Mouse (Mus musculus) forebrain, embryonic 16.5 days (tissue): ENCODE data around the gene Srgn. TPM values are rescaled to one million over a fixed set of nuclear protein-coding genes. Genes with fewer than 3 reads are reported as not detected.

Source experiments
- ATAC-seq: fragments of 200-750 bp; cut with Nextera tagmentation; 2 replicates; pipeline ENCODE4 v1.8.0; 2017; ENCODE audit warnings: mild to moderate bottlenecking, moderate library complexity
- H3K27ac ChIP-seq: fragments of 300-500 bp; sonication (generic); 2 replicates; pipeline ENCODE4 v1.5.1; 2014; ENCODE audit warnings: low read length, control low read depth
- H3K27me3 ChIP-seq: fragments of 300-500 bp; sonication (generic); replicated peaks from 2 replicates; pipeline ENCODE4 v1.6.1; 2014; ENCODE audit warnings: low read length; ENCODE audit not compliant: control insufficient read depth, insufficient read depth
- H3K36me3 ChIP-seq: fragments of 300-500 bp; sonication (generic); 2 replicates; pipeline ENCODE4 v1.6.1; 2014; ENCODE audit not compliant: control insufficient read depth, insufficient read depth
- H3K4me1 ChIP-seq: fragments of 300-500 bp; sonication (generic); replicated peaks from 2 replicates; pipeline ENCODE4 v1.6.1; 2014; ENCODE audit warnings: low read length; ENCODE audit not compliant: control insufficient read depth, insufficient read depth
- H3K4me2 ChIP-seq: fragments of 300-500 bp; sonication (generic); 2 replicates; pipeline ENCODE4 v1.6.1; 2014; ENCODE audit warnings: mild to moderate bottlenecking, low read length, control low read depth
- H3K4me3 ChIP-seq: fragments of 300-500 bp; sonication (generic); replicated peaks from 2 replicates; pipeline ENCODE4 v1.5.1; 2014; ENCODE audit warnings: mild to moderate bottlenecking, low read length, control low read depth
- H3K9ac ChIP-seq: fragments of 300-500 bp; sonication (generic); replicated peaks from 2 replicates; pipeline ENCODE4 v1.6.1; 2014; ENCODE audit warnings: low read depth, low read length, control low read depth
- H3K9me3 ChIP-seq: fragments of 300-500 bp; sonication (generic); 2 replicates; pipeline ENCODE4 v1.6.1; 2016; ENCODE audit warnings: low read length; ENCODE audit not compliant: control insufficient read depth
- WGBS: fragments of 180-500 bp; shearing (Covaris S2); extraction: QIAGEN DNeasy Blood & Tissue Kit; methylation state at CpG from one replicate; pipeline ENCODE4 v1.1.7; 2014; 5-methylcytosine and 5-hydroxymethylcytosine counted together
- polyA plus RNA-seq: library from polyadenylated mRNA; unstranded; fragments of >200 nt; fragmentation: Nextera tagmentation; extraction: Ambion mirVana; gene quantifications from 2 replicates; pipeline ENCODE4 v1.2.1, GENCODE M21; 2015

The Srgn gene
- polyA plus RNA-seq, 1 experiment from 2014 or later: 8.6 TPM

DNA sequence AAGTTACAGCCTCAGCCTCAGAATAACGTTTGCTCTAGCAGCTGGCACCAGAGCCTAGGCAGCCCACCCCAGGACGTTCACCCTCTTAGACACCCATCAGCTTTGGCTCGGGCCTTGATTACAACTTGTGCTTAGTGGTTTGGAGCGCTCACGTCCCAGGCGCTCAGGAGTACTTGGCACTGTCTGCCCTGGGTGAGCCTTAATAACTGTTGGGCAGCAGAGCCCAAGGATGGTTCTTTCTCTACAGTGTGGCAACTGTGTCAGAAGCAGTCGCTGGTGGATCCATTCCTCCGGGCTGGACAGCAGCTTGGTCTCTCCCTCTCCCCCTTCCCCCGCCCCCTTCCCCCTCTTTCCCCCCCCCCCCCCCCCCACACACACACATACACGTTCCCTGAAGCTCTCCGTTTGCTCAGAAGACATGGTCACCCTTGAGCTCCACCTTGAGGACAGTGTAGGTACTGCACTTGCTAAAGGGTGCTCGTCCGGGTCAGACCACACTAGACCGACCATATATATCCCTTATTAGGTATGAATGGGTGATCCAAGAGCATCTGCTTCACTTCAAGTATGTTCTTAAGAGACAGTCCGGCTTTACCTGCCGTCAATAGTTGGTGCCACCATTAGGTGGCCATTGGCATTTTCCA, 22.4 kb upstream of the Srgn start:
- no peak overlapping the region for H3K4me3 ChIP-seq
- no peak overlapping the region for H3K4me2 ChIP-seq
- no peaks in the 10 kb centered on the region for H3K27me3 ChIP-seq
- ATAC-seq: peak; percentile 20; the same call in 1 of the 2 replicates
- H3K4me1 ChIP-seq: no peaks in the 10 kb centered on the region
- H3K36me3 ChIP-seq: no peaks in the 10 kb centered on the region
- no peak overlapping the region for H3K27ac ChIP-seq
- 25% methylated on average over 15 of the region's 16 CpGs for WGBS
- no peaks in the 10 kb centered on the region for H3K9me3 ChIP-seq
- no peak overlapping the region for H3K9ac ChIP-seq

- ATAC-seq: no peak
- no peak overlapping the region for H3K27ac ChIP-seq
- no peak overlapping the region for H3K4me2 ChIP-seq
- H3K4me3 ChIP-seq: no peak overlapping the region
- 82% methylated on average over 10 of the region's 10 CpGs for WGBS
- H3K4me1 ChIP-seq: no peaks in the 10 kb centered on the region
- no peaks in the 10 kb centered on the region for H3K27me3 ChIP-seq
- H3K9me3 ChIP-seq: no peaks in the 10 kb centered on the region
- H3K36me3 ChIP-seq: no peaks in the 10 kb centered on the region
- no peak overlapping the region for H3K9ac ChIP-seq
These were observed 19.2 kb upstream of the Srgn start for GRCm38 (mm10) chr10:62546441-62546840.

- no peak overlapping the region for H3K27ac ChIP-seq
- no peak overlapping the region for H3K9ac ChIP-seq
- no peak for ATAC-seq
- H3K4me1 ChIP-seq: no peaks in the 10 kb centered on the region
- H3K36me3 ChIP-seq: no peaks in the 10 kb centered on the region
- H3K4me3 ChIP-seq: no peak overlapping the region
- no peaks in the 10 kb centered on the region for H3K9me3 ChIP-seq
- no peaks in the 10 kb centered on the region for H3K27me3 ChIP-seq
- H3K4me2 ChIP-seq: no peak overlapping the region
These were observed 18.5 kb upstream of the Srgn start for GRCm38 (mm10) chr10:62545759-62546158.

DNA sequence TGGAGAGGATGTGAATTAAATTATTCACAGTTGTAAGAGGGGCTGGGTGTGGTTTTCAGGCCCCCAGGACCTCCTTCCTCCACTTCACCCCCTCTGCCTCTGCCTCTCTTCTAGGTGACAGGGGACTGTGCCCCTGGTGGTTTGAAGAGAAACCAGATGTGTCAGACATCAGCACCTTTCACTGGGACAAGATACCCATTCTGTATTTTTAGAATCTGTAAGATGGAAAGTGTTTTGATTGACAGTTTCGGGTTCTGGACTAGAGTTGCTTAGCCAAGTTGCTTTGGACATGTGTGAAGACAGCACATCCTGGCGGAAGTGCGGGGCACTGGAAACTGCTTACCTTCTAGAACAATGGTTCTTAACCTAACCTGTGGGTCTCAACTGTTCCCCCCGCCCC, 17.1 kb upstream of the Srgn start:
- 92% methylated on average over 4 of the region's 4 CpGs for WGBS

DNA sequence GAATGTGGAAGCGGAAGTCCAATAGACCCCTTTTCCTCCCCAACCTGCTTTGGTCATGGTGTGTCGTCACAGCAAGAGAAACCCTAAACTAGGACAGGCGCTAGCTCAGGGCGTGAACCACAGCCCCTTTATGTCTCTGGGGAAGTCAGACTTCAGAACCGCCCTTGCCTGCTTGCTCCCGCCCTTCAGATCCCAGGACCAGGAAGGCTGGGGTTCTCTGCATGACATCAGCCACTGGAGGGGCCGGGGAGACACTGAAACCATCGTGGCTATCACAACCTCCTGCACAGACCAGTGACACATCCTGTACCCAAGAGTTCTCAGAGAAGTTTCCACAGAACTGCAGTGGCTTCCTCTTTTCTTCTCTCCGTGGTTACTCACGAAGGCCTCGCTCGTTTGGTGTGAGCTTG, 16.2 kb upstream of the Srgn start:
- H3K27ac ChIP-seq: no peak overlapping the region
- H3K27me3 ChIP-seq: no peaks in the 10 kb centered on the region
- no peaks in the 10 kb centered on the region for H3K36me3 ChIP-seq
- no peaks in the 10 kb centered on the region for H3K9me3 ChIP-seq
- no peak overlapping the region for H3K9ac ChIP-seq
- no peak overlapping the region for H3K4me2 ChIP-seq
- ATAC-seq: no peak
- 89% methylated on average over 12 of the region's 12 CpGs for WGBS
- no peaks in the 10 kb centered on the region for H3K4me1 ChIP-seq
- no peak overlapping the region for H3K4me3 ChIP-seq

More for the DNA sequence above, 17.1 kb upstream of the Srgn start:
- Histone ChIP-seq H3K4me3 (no peak overlapping the region), H3K36me3 (no peaks in the 10 kb centered on the region), H3K27me3 (no peaks in the 10 kb centered on the region), H3K4me2 (no peak overlapping the region), H3K9ac (no peak overlapping the region), H3K27ac (no peak overlapping the region), H3K9me3 (no peaks in the 10 kb centered on the region), H3K4me1 (no peaks in the 10 kb centered on the region)
- no peak for ATAC-seq

DNA sequence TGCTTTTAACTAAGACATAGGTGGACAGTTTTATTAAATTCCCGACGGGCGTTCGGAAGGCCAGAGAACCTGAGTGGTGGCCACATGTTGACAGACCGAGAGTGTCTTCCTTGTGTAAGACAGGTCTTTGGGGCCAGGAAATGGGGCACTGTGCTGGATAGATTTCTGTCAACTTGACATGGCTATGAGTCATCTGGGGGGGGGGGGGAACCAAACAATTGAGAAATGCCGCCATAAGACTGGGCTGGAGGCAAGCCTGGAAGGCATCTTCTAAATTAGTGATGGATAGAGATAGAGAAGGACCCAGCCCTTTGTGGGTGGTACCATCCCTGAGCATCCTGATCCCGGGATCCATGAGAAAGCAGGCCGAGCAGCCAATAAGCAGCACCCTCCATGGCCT, 15.7 kb upstream of the Srgn start:
- ATAC-seq: no peak
- H3K4me2 ChIP-seq: no peak overlapping the region
- H3K4me1 ChIP-seq: no peaks in the 10 kb centered on the region
- no peak overlapping the region for H3K4me3 ChIP-seq
- H3K27ac ChIP-seq: no peak overlapping the region
- H3K36me3 ChIP-seq: no peaks in the 10 kb centered on the region
- no peaks in the 10 kb centered on the region for H3K27me3 ChIP-seq
- H3K9me3 ChIP-seq: no peaks in the 10 kb centered on the region
- H3K9ac ChIP-seq: no peak overlapping the region
- 91% methylated on average over 8 of the region's 8 CpGs for WGBS

DNA sequence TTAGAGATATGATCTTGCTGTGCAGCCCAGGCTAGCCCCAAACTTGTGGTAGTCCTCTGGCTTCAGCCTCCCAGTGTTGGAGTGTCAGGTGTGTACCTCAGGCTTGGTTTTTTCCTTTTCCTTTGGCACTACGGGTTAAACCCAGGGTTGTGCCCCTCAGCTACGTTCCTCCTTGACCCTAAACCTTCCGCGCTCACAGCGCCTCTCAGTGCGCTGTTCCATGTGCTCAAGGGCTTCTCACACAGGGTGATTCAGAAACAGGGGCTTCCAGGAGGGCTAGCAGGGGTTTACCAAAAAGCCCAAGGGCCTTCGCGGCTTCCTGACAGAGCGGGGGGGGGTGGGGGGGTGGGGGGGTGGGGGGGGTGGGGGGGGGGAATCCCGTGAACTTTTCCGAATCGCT, 15.3 kb upstream of the Srgn start:
- no peaks in the 10 kb centered on the region for H3K9me3 ChIP-seq
- H3K36me3 ChIP-seq: no peaks in the 10 kb centered on the region
- no peak overlapping the region for H3K4me2 ChIP-seq
- H3K4me1 ChIP-seq: no peaks in the 10 kb centered on the region
- no peak overlapping the region for H3K27ac ChIP-seq
- WGBS: 94% methylated on average over 8 of the region's 12 CpGs
- no peak overlapping the region for H3K4me3 ChIP-seq
- H3K9ac ChIP-seq: no peak overlapping the region
- no peaks in the 10 kb centered on the region for H3K27me3 ChIP-seq
- ATAC-seq: no peak

- H3K27me3 ChIP-seq: no peaks in the 10 kb centered on the region
- no peaks in the 10 kb centered on the region for H3K9me3 ChIP-seq
- no peak for ATAC-seq
- H3K9ac ChIP-seq: no peak overlapping the region
- H3K4me2 ChIP-seq: no peak overlapping the region
- no peaks in the 10 kb centered on the region for H3K36me3 ChIP-seq
- no peaks in the 10 kb centered on the region for H3K4me1 ChIP-seq
- WGBS: 97% methylated on average over 12 of the region's 12 CpGs
- H3K27ac ChIP-seq: no peak overlapping the region
- H3K4me3 ChIP-seq: no peak overlapping the region
These were observed 14.2 kb upstream of the Srgn start for GRCm38 (mm10) chr10:62541499-62541898.

GRCm38 (mm10) chr10:62540800-62541199, 13.5 kb upstream of the Srgn start:
- ATAC-seq: no peak
- H3K36me3 ChIP-seq: no peaks in the 10 kb centered on the region
- no peak overlapping the region for H3K4me2 ChIP-seq
- 75% methylated on average over 3 of the region's 3 CpGs for WGBS
- H3K27me3 ChIP-seq: no peaks in the 10 kb centered on the region
- H3K4me3 ChIP-seq: no peak overlapping the region
- H3K9ac ChIP-seq: no peak overlapping the region
- no peaks in the 10 kb centered on the region for H3K4me1 ChIP-seq
- no peaks in the 10 kb centered on the region for H3K9me3 ChIP-seq
- no peak overlapping the region for H3K27ac ChIP-seq

GRCm38 (mm10) chr10:62534509-62534908, 7.3 kb upstream of the Srgn start:
- Histone ChIP-seq H3K27ac (no peak overlapping the region), H3K4me1 (no peaks in the 10 kb centered on the region), H3K4me3 (no peak overlapping the region), H3K27me3 (no peaks in the 10 kb centered on the region), H3K36me3 (no peaks in the 10 kb centered on the region), H3K9ac (no peak overlapping the region), H3K9me3 (no peaks in the 10 kb centered on the region), H3K4me2 (no peak overlapping the region)
- WGBS: 86% methylated on average over 7 of the region's 7 CpGs
- ATAC-seq: no peak
